Mouse (Mus musculus) layer of hippocampus, adult 11-12 months (tissue): Measurements from ENCODE around the gene Dlgap4.

Experiments used
- DNase-seq: peaks from one replicate; pipeline ENCODE4 v3.0.0; 2022; ENCODE audit warnings: low spot score

Gene Dlgap4

DNA sequence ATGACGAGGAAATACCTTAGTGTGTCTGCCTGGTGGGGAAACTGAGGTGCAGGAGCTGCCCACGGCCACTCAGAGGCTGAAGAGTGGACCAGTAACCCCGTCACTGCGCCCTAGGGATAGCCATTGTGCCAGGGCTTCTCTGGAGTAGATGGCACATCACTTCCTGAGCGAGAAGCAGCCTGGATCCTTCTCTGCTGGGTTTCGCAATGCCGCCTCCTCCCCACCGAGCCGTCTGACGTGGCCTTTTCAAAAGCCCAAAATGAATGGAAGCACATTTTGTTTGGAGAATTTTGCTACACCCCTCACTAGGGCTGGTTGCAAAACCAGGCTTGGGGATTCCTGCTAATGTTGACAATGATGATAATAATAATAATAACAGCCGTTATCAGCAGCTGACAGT, 4.0 kb downstream of the Dlgap4 start:
- DNase-seq, result peak; percentile 65

DNA sequence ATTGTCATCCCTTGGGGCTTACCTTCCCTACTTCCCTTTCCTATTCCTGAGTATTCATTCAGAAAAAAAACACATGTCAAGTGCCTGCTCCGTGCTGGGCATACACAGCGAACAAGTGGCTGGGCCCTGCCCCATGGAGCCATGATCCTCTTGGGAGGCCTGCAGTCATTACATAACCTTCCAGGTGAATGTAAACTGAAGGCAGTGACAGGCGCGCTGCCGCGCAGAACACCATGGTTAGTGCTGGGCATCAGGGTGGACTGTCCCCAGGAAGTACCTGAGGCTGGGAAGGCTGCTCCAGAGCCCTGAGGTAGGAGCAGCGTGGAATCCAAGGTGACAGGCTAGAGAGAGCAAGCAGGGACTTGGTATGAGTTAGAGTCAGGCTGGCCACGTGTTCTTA, 7.4 kb downstream of the Dlgap4 start:
- no peak for DNase-seq

DNA sequence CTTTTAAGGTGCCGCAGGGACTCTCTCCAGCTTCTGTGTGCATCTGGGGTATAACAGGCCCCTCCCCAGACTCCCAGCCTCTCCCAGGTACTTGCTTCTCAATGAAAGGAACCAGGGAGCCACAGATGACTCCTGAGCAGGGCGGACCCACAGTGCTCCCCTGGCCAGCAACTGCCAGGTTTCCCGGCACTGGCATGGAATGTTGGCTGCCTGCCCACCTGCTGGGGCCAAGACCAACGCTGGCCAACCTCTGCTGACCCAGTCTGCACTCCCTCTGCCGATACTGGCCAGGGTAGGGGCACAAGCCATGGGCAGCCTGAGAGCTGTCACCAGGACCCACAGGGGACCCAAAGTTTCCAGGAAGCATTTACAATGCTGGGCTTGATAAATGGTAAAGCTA, 7.9 kb downstream of the Dlgap4 start:
- DNase-seq, result no peak

DNA sequence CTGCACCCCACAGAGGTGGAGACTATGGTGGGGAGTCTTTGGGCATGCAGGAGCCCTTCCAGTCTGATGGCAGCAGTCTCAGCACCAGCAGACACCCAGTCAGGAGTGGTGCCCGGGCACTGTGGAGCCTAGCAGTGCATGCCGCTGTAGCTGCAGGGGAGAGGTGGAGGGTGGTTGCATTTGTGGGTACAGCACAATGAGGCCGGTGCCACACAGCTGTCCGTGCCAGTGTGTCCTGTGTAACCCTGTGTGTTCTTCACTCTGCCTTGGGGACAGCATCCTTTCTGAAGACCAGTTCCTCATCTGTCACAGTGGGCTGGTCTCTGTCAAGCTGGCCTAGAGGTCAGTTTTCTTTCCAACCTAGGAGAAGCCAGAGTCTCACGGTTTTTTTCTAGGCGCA, 8.7 kb downstream of the Dlgap4 start:
- DNase-seq, result no peak

DNA sequence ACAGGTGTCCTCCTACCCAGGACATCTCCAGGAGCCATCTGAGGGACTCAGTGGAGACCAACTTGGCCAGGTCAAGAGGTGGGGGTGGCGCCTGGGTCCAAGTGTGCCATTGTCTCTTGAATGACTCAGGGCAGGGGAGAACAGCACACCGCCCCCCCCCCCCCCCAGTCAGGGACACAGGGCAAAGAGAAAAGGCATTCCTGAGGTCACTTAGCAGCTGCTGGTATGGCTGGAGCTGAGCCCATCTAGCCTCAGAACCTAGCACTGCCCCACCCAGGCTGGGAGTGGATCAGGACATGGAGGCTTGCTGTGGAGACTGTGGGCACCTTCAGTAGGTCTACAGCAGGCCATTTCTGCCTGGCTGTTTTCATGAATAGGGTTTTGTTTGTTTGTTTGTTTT, 9.7 kb downstream of the Dlgap4 start:
- no peak for DNase-seq

DNA sequence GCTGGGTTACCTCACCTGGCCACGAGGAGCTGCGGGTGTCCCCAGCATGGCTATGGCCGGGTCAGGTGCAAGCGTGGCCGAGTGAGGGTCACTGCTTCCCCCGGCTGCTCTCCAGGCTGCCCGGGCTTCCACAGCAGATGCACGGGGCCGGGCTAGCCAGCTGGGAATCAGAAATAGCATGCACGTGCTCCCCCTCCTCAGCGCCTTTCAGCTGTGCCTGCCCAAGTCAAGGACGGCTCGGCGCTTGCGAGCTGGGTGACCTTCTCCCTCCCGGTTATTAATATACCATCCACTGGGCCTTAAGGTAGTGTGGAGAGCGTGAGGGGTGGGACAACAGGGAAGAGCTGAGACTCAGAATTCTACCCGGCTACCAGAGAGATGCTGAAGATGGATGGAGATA, 11.8 kb downstream of the Dlgap4 start:
- DNase-seq, result no peak

DNA sequence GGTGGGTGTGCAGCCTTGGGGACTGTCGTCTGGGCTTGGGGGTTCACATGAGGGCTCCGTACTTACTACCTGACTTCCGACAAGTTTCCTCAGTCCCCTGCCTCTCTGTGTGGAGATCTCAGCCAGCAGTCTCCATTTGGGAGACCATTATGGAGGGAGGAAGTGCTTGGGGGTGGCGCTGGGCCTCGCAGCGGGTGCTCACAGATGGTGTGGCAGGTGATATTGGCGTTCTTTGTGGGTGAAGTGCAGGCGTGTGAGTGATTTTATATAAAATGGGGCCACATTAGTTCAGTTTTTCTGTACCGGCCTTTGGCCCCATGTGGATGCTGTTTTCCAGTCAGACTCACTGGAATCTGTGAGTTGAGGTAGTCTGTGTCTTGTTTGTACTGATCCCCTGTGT, 12.6 kb downstream of the Dlgap4 start:
- peak; percentile 43 for DNase-seq

DNA sequence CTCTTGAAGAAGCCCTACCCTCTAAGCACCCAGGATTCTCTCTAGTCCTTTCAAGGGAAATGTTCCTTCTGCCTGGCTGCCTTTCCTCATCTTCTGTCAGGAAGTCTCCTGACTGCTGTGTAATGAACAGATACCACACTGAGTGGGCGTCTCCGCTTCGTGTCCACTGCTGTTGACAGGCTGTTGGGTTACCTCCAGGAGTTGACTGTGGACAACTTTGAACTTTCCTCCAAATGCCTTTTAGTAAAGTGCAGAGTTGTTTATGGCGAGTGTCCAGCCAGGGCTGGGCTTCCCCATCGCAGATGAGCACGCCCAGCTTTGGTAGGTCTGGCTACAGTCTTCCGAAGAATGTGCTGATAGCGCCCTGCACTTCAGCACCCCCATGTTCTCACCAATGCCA, 13.0 kb downstream of the Dlgap4 start:
- DNase-seq, result no peak

DNA sequence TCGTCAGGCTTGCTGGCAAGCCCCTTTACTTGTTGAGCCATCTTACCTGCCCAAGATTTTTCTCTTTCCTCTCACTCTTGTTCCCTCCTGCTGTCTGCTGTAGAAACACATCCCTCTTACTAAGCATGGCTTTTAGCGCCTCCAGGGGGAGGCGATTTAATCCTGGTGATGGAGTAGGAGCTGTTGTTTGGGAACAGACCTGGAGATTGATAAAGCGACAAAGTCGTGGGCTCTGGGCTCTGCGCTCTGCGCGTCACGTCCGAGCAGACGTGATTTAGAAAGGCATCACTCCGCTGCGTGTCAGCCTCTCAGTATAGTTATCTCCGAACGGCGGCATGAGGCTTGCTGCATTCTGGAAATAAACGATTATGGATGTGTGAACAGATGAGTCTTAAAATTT, 14.4 kb downstream of the Dlgap4 start:
- no peak for DNase-seq

DNA sequence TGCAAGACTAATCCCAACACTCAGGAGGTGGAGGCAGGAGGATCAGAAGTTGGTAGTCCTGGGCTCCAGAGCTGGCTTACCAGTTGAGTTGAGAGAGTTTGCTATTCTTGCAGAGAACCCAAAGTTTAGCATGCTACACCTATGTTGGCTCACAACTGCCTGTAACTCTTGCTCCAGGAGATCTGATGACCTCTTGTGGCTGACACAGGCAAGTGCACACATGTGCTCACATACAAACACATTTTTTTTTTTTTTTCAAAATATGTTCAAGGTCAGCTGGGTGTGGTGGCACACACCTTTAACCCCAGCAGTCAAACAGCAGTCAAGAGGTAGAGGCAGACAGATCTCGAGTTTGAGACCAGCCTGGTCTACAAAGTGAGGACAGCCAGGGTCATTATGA, 16.8 kb downstream of the Dlgap4 start:
- DNase-seq, result no peak

DNA sequence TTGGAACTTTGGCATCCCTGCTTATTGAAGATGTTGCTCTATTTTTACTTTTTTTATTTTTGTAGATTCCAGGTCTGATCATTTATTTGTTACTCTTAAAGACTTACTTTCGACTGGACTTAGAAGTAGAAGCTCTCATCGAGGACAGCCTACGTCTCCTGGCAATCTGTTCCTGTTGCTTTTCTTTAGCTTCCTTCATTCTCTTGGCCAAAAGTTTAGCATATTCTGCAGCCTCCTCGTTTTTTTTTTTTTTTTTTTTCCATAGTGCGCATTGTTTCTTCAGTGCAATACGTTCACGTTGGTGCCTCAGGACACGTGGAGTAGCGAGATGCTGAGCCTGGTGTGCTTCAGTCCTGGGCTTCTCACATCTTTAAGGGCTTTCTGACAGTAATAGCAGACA, 19.2 kb downstream of the Dlgap4 start:
- no peak for DNase-seq

DNA sequence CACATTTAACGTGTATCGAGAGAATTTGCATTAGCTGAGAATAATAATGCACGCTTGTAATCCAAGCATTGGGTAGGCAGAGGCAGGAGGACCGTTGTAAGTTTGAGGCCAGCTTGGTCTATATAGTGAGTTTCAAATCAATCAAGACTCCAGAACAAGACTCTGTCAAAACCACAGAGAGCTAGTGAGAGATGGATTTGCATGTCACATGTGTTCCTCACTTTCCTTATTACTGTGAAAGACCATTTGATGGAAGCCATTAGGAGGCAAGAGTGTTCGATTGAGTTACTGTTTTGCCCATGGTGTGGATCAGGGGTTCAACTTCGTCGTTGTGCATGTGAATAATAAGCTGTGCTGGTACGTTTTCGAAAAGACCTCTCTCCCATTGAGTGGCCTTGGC, 21.6 kb downstream of the Dlgap4 start:
- DNase-seq, result no peak

DNA sequence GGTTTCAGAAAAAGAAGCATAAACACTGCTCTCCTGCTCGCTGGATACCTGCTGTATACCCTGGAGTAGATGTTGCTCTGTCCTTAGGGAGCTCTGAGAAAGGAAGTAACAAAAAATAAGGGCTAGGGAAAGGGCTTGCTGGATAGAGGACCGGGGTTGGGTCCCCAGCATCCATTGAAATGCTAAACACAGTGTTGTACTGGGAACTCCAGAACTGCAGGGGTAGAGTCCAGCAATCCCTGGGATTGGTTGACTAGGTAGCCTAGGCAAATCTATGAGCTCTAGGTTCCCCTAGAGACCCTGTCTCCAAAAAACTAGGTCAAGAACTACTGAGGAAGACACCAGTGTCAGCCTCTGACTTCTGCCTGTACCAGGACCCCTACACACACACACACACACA, 27.6 kb downstream of the Dlgap4 start:
- DNase-seq, result no peak

DNA sequence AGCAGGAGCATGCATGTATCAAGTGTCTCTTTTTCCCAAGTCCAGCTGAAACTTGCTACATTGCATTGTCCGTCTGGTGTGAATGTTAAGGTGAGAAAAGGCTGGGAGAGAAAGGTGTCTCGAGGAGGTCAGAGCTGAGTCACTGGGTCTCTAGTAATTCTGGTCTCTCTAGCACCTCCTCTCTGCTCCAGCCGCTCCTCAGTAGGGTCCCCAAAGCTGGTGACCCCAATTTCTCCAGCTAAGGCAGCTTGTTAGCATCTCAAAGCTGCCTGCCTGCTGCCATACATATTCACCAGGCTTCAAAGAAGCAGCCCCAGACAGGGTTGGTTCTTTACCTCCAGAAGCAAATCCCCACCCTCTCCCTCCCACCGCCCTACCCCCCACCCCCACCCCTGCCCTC, 29.4 kb downstream of the Dlgap4 start:
- DNase-seq, result no peak

DNA sequence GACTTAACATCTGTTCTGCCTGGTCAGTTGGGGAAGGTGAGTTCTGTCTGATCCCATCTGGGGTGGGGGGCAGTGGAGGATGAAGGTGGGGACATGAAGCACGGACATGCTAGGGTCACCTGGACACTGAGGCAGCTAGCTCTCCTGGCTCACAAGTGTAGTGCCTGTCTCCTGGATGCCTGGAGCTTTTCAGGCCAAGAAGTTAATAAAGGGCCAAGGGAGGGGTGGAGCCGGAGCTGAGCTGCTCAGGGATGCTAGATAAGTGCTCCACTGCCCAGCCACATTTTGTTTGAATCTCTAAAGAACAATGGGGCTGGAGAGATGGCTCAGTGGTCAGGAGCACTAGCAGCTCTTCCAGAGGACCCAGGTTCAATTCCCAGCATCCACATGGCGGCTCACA, 29.9 kb downstream of the Dlgap4 start:
- DNase-seq, result no peak

DNA sequence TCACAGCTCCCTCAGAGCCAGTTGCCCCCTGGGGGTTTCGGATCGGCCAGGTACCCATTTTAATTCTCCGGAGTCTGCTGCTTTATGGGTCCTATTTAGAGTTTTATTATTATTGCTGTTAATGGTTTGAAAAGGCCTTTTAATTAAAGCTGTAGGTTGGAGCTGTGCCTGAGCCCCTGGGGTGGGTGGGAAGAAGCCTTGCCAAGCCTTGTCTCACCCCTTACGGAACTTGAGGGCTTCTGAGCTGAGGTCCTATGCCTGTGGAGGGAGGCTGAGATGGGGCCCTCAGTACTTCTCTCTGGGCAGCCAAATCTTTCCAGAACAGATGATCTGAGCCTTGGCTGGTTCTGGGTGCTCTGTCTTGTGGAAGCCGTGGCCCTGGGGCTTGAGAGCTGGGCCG, 31.6 kb downstream of the Dlgap4 start:
- DNase-seq, result no peak

DNA sequence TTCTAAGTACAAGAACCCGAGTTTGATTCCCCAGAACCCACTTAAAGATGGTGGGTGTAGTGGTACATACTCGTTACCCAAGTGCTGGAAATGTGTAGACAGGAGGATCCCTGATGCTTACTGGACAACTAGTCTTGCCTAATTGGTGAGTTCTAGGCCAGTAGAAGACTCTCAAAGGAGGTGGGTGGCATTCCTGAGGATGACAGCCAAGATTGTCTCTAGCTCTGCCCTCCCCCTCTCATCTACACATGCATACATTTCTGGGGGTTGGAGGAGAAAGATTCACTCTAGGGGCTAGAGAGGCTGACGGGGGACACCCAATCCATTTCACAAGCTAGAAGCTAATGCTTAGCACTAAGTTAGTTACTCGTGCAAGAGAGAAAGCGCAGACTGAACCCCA, 33.4 kb downstream of the Dlgap4 start:
- no peak for DNase-seq

DNA sequence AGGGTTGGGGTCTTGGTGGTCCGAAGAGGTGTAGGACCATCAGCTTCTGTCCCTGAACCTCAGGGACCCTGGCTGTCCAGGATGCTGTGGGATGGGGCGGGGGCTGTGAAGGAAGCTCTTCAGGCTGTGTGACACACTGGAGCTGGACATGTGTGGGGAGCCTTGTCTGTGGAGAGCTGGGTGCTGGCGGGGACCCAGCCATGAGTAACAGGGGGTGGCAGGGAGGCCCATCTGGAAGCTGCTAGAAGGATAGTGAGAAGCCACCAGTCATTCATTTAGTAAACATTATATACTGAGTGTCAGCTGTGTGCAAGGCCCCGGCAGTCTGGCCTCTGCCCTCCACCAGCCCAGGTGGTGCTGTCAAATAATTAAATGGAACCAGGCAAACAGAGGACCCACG, 34.5 kb downstream of the Dlgap4 start:
- peak; percentile 45 for DNase-seq

DNA sequence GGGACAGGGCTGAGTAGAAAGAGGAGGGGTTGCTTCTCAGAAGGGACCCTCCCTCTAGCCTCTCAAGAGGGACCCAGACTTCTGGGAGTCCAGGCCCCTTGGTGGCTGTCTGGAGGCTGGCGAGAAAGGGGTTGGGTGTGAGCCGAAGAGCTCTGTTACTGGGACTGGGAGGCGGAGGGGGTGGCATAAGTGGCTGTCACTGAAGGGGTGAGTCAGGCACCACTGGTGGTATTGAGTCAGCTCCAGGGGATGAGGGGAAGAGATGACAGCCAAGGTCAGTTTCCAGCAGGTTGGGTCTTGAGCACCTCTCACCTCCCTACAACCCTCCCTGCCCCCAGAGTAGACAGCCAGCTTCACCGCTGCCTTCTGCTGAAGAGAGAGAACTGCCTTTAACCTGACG, 35.9 kb downstream of the Dlgap4 start:
- no peak for DNase-seq

DNA sequence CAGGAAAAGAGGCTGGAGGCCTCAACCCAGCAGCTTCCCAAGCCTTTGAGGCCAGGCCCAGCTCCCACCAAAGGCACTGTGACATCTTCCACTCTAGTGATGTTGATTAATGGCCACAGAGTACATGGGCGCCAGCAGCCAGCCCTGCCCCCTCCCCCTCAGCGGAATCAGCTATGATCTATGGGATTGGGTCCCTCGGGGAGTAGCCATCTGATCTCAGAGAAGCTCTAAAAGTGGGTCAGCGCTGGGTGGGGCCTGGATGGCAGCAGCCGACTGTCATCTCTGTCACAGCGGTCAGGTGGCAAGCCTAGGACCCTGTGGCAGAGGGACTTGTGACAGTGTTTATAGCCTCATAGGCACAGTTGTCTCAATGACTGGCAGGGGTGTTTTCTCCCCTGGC, 37.5 kb downstream of the Dlgap4 start:
- DNase-seq, result no peak

DNA sequence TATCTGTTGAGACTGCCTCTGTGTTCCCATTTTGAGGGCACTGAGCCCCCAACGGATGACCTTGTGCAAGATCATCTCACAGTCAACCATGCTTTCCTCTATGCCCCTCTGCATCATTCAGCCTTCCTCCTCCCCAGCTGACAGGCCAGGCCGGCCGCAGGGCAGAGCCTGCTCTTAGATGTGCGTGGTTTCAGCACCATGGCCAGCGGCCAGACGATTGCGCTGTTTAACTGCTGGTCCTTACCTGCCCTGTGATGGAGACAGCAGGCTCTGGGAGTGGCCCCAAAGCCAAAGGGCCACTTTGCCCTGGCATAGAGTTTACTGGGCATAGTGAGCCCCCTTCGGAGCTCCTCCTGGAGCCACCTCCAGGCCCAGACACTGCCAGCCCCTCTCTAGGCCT, 39.3 kb downstream of the Dlgap4 start:
- no peak for DNase-seq

DNA sequence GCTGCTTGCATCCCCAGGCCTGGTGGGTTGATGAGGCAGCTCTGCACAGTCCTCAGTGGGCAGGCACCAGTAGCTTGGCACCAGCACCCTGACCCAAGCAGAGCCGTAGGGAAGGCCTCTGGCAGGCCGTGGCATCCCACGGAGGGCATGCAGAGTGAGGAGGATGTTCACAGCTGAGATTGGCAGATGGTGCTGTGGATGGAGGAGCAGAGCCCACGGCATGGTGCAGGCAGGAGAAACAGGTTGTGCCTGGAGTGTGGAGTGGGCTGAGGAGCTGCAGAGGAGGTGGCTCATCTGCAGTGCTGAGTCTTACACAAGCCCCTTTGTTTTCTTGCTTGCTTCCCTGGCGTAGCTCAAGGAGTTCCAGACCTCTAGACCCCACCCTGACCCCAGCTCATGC, 40.6 kb downstream of the Dlgap4 start:
- DNase-seq, result peak; percentile 48

DNA sequence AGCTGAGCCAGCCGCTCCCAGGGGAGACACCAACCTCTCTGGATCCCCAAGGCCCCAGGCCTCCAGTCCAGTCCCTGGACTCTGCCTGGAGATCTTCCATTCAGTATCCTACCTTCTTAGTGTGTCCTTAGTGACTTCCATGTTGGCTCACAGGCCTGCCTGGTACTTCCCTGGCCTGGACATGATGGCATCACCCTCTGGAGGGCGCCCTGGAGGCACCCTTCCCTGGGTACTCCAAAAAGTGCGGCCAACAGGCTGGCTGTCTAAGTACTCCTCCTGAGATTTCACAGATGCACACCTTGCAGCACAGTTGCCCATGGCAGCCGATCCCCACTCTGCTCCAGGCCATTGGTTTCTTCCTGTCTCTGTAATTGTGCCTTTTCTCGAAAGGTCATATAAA, 42.1 kb downstream of the Dlgap4 start:
- no peak for DNase-seq

DNA sequence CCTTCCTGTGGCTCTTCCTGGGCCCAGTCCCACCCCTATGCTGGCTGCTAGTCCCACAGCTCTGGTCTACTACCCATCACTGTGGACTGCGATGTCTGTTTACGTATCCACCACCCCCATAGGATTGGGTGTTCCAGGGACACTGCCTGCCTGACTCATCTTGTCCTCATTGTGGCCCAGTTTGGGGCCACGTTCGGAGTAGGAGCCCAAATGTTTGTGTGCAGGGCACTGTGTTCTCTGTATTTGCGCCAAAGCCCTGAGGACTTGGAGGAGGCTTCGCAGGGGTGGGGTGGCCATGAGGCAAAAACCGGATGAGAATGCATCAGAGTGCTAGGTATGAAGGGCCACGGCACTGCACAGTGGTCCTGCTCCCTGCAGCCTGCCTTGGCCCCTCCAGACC, 44.0 kb downstream of the Dlgap4 start:
- no peak for DNase-seq

DNA sequence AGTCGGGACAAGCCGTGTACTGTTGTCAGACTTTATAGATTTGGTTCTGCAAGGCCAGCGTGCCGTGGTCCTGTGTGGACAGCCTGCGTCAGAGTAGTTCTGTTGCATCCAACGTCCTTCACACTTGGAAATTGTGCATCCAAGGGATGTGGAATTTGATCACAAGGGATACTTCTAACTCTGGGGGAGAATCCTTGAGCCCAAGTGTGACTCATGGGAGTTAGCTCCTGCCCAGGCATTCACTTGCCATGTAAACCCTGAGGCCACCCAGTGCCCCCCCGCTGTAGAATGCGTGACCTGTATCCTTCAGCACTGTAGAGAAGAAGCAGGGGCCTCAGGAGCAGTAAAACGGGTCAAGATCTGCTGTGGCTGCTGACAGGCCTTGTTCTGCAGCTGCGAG, 44.7 kb downstream of the Dlgap4 start:
- no peak for DNase-seq

DNA sequence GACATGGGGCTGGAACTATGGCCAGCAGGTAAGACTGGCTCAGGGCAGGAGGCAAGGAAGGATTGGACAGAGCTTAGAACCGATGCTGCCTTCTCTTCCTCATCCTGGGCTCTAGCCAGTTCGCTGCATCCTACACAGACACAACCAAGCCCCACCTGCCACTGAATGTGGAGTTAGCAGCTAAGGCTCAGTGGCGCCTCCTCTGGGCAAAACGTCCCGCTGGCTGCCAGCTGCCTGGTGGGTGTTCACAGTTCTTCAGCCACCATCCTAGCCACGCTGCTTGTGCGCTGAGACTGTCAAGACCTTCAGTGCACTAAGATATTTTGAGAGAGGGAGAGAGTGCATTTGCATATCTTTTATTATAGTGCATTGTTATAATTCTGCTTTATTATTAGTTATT, 45.2 kb downstream of the Dlgap4 start:
- peak; percentile 62 for DNase-seq
